Mouse (Mus musculus) CH12.LX (cell line): ENCODE measurements around the gene Hspb9. TPM values are rescaled to one million over a fixed set of nuclear protein-coding genes. Genes with fewer than 3 reads are reported as not detected.

Experiments
- DNase-seq: peaks from one replicate; pipeline ENCODE4 v3.0.0-alpha.2; 2013; ENCODE audit errors: extremely low read depth
- H3K27ac ChIP-seq: 2 replicates; pipeline ENCODE4 v1.5.1; 2012; ENCODE audit warnings: low read depth, mild to moderate bottlenecking, control low read depth, moderate library complexity; ENCODE audit not compliant: insufficient read depth
- H3K27me3 ChIP-seq: replicated peaks from 2 replicates; pipeline ENCODE3; 2012; ENCODE audit warnings: inconsistent platforms
- H3K36me3 ChIP-seq, 2 experiments: replicated peaks in 1 of 2; 2 replicates each; pipeline versions ENCODE3 to v1.6.1; 2012; ENCODE audit warnings: inconsistent platforms in 1 of 2, low read length in 1 of 2, mild to moderate bottlenecking in 1 of 2, mixed read lengths in 1 of 2, moderate library complexity in 1 of 2; ENCODE audit not compliant: control insufficient read depth in 1 of 2, insufficient read depth in 1 of 2
- H3K4me1 ChIP-seq, 2 experiments: 2 replicates each; pipeline ENCODE4 v1.6.1; 2012; ENCODE audit warnings: inconsistent platforms in 1 of 2, moderate library complexity in 1 of 2; ENCODE audit not compliant: insufficient read depth in 2 of 2, control insufficient read depth in 1 of 2
- H3K4me2 ChIP-seq: 2 replicates; pipeline ENCODE4 v1.6.1; 2012; ENCODE audit warnings: low read depth, mild to moderate bottlenecking, control low read depth; ENCODE audit not compliant: poor library complexity, insufficient read depth, severe bottlenecking
- H3K4me3 ChIP-seq, 3 experiments: fragments of 150-350 bp in 1 of 3; sonication (generic) in 1 of 3; replicated peaks in 1 of 3; 2 replicates each; pipeline versions ENCODE3 to v1.5.1; 2011 to 2012; ENCODE audit warnings: low read depth in 2 of 3, low read length in 2 of 3, mild to moderate bottlenecking in 2 of 3, moderate library complexity in 2 of 3, control low read depth in 1 of 3, improper control_type of control experiment in 1 of 3, inconsistent platforms in 1 of 3, mixed read lengths in 1 of 3; ENCODE audit not compliant: poor library complexity in 1 of 3
- H3K79me2 ChIP-seq: replicated peaks from 2 replicates; pipeline ENCODE4 v1.6.1; 2012; ENCODE audit warnings: mild to moderate bottlenecking, moderate library complexity; ENCODE audit not compliant: control insufficient read depth, poor library complexity, insufficient read depth, severe bottlenecking; ENCODE audit errors: extremely low read depth
- H3K9ac ChIP-seq: 2 replicates; pipeline ENCODE4 v1.6.1; 2012; ENCODE audit warnings: low read depth, mild to moderate bottlenecking, control low read depth, moderate library complexity; ENCODE audit not compliant: insufficient read depth
- H3K9me3 ChIP-seq: replicated peaks from 2 replicates; pipeline ENCODE3; 2012; ENCODE audit warnings: low read length, inconsistent platforms, mixed read lengths
- ELF1 ChIP-seq: IDR thresholded peaks from 2 replicates; pipeline ENCODE4 v1.6.1; 2014; ENCODE audit warnings: low read depth, mild to moderate bottlenecking, inconsistent platforms, low read length, improper control_type of control experiment
- EP300 ChIP-seq: IDR thresholded peaks from 2 replicates; pipeline ENCODE4 v1.6.1; 2011; ENCODE audit warnings: low read length, improper control_type of control experiment
- ETS1 ChIP-seq: conservative IDR thresholded peaks from 2 replicates; pipeline ENCODE4 v1.6.1; 2012; ENCODE audit warnings: low read depth, mild to moderate bottlenecking, inconsistent platforms, low read length, improper control_type of control experiment, moderate library complexity
- GABPA ChIP-seq: IDR thresholded peaks from 2 replicates; pipeline ENCODE4 v1.6.1; 2012; ENCODE audit warnings: low read depth, low read length, improper control_type of control experiment, inconsistent platforms; ENCODE audit not compliant: insufficient replicate concordance
- HCFC1 ChIP-seq: IDR thresholded peaks from 2 replicates; pipeline ENCODE4 v1.6.1; 2012; ENCODE audit warnings: low read depth, mild to moderate bottlenecking, inconsistent platforms, low read length, improper control_type of control experiment
- JUN ChIP-seq: IDR thresholded peaks from 2 replicates; pipeline ENCODE4 v1.6.1; 2011; ENCODE audit warnings: low read depth, mild to moderate bottlenecking, low read length, improper control_type of control experiment, moderate library complexity; ENCODE audit not compliant: insufficient read depth
- KAT2A ChIP-seq: IDR thresholded peaks from 2 replicates; pipeline ENCODE4 v1.6.1; 2012; ENCODE audit warnings: low read length, improper control_type of control experiment, inconsistent platforms; ENCODE audit not compliant: insufficient replicate concordance
- MAFK ChIP-seq: IDR thresholded peaks from 2 replicates; pipeline ENCODE4 v1.6.1; 2011; ENCODE audit warnings: low read length, improper control_type of control experiment; ENCODE audit not compliant: insufficient replicate concordance
- MXI1 ChIP-seq: IDR thresholded peaks from 2 replicates; pipeline ENCODE4 v1.6.1; 2011; ENCODE audit warnings: mild to moderate bottlenecking, low read depth, low read length, improper control_type of control experiment
- NRF1 ChIP-seq: IDR thresholded peaks from 2 replicates; pipeline ENCODE4 v1.6.1; 2014; ENCODE audit warnings: low read depth, mild to moderate bottlenecking, inconsistent platforms, low read length, improper control_type of control experiment, moderate library complexity
- POLR2AphosphoS2 ChIP-seq: IDR thresholded peaks from 2 replicates; pipeline ENCODE4 v1.6.1; 2011; ENCODE audit warnings: low read depth, low read length, improper control_type of control experiment
- SMC3 ChIP-seq: IDR thresholded peaks from 2 replicates; pipeline ENCODE4 v1.6.1; 2011; ENCODE audit warnings: low read depth, low read length, improper control_type of control experiment
- UBTF ChIP-seq: IDR thresholded peaks from 2 replicates; pipeline ENCODE4 v1.6.1; 2012; ENCODE audit warnings: low read depth, mild to moderate bottlenecking, inconsistent platforms, low read length, improper control_type of control experiment, moderate library complexity
- USF1 ChIP-seq: IDR thresholded peaks from 2 replicates; pipeline ENCODE4 v1.6.1; 2014; ENCODE audit warnings: low read depth, mild to moderate bottlenecking, inconsistent platforms, low read length, improper control_type of control experiment
- ZNF384 ChIP-seq: IDR thresholded peaks from 2 replicates; pipeline ENCODE4 v1.6.1; 2012; ENCODE audit warnings: low read depth, low read length, improper control_type of control experiment, inconsistent platforms
- dilution Hi-C: fragments of 300-500 bp; cut with MboI; formaldehyde crosslinking; loops from 2 replicates; pipeline ENCODE4 v1.14.3; 2020; ENCODE audit warnings: low sequenced_read_pairs; ENCODE audit not compliant: extremely low pct_unique_long_range_greater_than_20kb, extremely low pct_ligation_motif_present
- in situ Hi-C: fragments of 300-500 bp; cut with MboI; formaldehyde crosslinking; loops from 3 replicates; pipeline ENCODE4 v1.14.3; 2019; ENCODE audit warnings: low sequenced_read_pairs, low pct_ligation_motif_present, low pct_unique_long_range_greater_than_20kb, mixed read lengths
- polyA plus RNA-seq: library from polyadenylated mRNA; unstranded; fragments of >175 nt; gene quantifications from 2 replicates; pipeline ENCODE4 v1.2.1, GENCODE M21; 2012; ENCODE audit warnings: low read depth; ENCODE audit not compliant: insufficient read length
- total RNA-seq, 2 experiments: library from RNA; depleted of rRNA; stranded (reverse); fragments of 300-350 nt in 1 of 2; fragments of >200 nt in 1 of 2; gene quantifications; 2 replicates each; pipeline ENCODE4 v1.2.3; 2012 to 2014

The Hspb9 gene
- total and polyA plus RNA-seq, 3 experiments, result 0.54 TPM; not detected in 2

GRCm38 (mm10) chr11:100697921-100698320 lies 15.7 kb upstream of the Hspb9 start:
- no peak overlapping the region for H3K27ac ChIP-seq
- TF ChIP-seq ELF1 (no peak), NRF1 (no peak), ZNF384 (no peak), KAT2A (no peak), SMC3 (no peak), GABPA (no peak), USF1 (no peak), POLR2AphosphoS2 (no peak), EP300 (no peak), HCFC1 (no peak), MXI1 (no peak), UBTF (no peak), ETS1 (no peak), JUN (no peak), MAFK (no peak)
- no peaks in the 10 kb centered on the region for H3K9me3 ChIP-seq
- H3K4me2 ChIP-seq, result no peak overlapping the region
- no peak for DNase-seq
- in situ Hi-C loops (loop anchor here (5.0 kb wide), 3 partner anchors 71 to 336 kb away; partner anchors contain the start of gene Cnp), dilution Hi-C loops (no loop called here)
- no peak overlapping the region for H3K4me3 ChIP-seq
- no peak overlapping the region for H3K9ac ChIP-seq
- H3K4me1 ChIP-seq, result peaks cover 8 to 20% of the 10 kb centered on the region in 2 experiments
- H3K79me2 ChIP-seq, result no peaks in the 10 kb centered on the region
- H3K36me3 ChIP-seq, result peaks cover 0 to 63% of the 10 kb centered on the region in 2 experiments
- H3K27me3 ChIP-seq, result no peaks in the 10 kb centered on the region

- in situ Hi-C loops (no loop called here), dilution Hi-C loops (no loop called here)
- Histone ChIP-seq H3K4me1 (peaks cover 22 to 39% of the 10 kb centered on the region in 2 experiments), H3K27ac (no peak overlapping the region), H3K4me3 (no peak overlapping the region), H3K4me2 (no peak overlapping the region), H3K36me3 (peaks cover 14 to 64% of the 10 kb centered on the region in 2 experiments), H3K79me2 (no peaks in the 10 kb centered on the region), H3K9ac (no peak overlapping the region), H3K9me3 (no peaks in the 10 kb centered on the region), H3K27me3 (no peaks in the 10 kb centered on the region)
- TF ChIP-seq EP300, result no peak
- DNase-seq, result no peak
Measured at GRCm38 (mm10) chr11:100700710-100701109, 12.9 kb upstream of the Hspb9 start.
